Mouse (Mus musculus): ENCODE results near the gene Eid2. TPM values are rescaled to one million over a fixed set of nuclear protein-coding genes. Genes with fewer than 3 reads are reported as not detected.

Gene Eid2
- polyA plus RNA-seq, 1 experiment from 2014 or later: 0.85 TPM

- no peak overlapping the region for H3K4me3 ChIP-seq (ENCODE audit: low read length)
- no peak overlapping the region for H3K4me2 ChIP-seq (replicated peaks; ENCODE audit: low read depth, low read length)
- H3K27me3 ChIP-seq (ENCODE audit: insufficient read depth, low read length): no peaks in the 10 kb centered on the region
- H3K4me1 ChIP-seq (ENCODE audit: insufficient read depth, low read length): peaks cover 8% of the 10 kb centered on the region; the same call in 1 of the 2 replicates
- H3K9me3 ChIP-seq (ENCODE audit: low read length): no peaks in the 10 kb centered on the region
- WGBS: 45% methylated on average over 7 of the region's 7 CpGs
- no peaks in the 10 kb centered on the region for H3K36me3 ChIP-seq (ENCODE audit: insufficient read depth, low read length)
- ATAC-seq (ENCODE audit: low FRiP score, low TSS enrichment): peak; percentile 74; the same call in 1 of the 2 replicates
- no peak overlapping the region for H3K9ac ChIP-seq (replicated peaks; ENCODE audit: low read length)
- H3K27ac ChIP-seq (ENCODE audit: low read length): no peak overlapping the region
Measured at GRCm38 (mm10) chr7:28280630-28281029, 12.9 kb downstream of the Eid2 start.

GRCm38 (mm10) chr7:28290165-28290564 lies 22.5 kb downstream of the Eid2 start:
- Histone ChIP-seq H3K4me2 (replicated peaks; ENCODE audit: low read depth, low read length) (peak overlapping the region; percentile 56), H3K36me3 (ENCODE audit: insufficient read depth, low read length) (no peaks in the 10 kb centered on the region), H3K27ac (ENCODE audit: low read length) (no peak overlapping the region), H3K9ac (replicated peaks; ENCODE audit: low read length) (peak overlapping the region; percentile 12; the same call in 1 of the 2 replicates), H3K4me3 (ENCODE audit: low read length) (peak overlapping the region; percentile 39), H3K27me3 (ENCODE audit: insufficient read depth, low read length) (peaks cover 68% of the 10 kb centered on the region), H3K4me1 (ENCODE audit: insufficient read depth, low read length) (peaks cover 11% of the 10 kb centered on the region), H3K9me3 (ENCODE audit: low read length) (no peaks in the 10 kb centered on the region)
- no peak for ATAC-seq (ENCODE audit: low FRiP score, low TSS enrichment)
- under 1% methylated on average over 18 of the region's 18 CpGs for WGBS

DNA sequence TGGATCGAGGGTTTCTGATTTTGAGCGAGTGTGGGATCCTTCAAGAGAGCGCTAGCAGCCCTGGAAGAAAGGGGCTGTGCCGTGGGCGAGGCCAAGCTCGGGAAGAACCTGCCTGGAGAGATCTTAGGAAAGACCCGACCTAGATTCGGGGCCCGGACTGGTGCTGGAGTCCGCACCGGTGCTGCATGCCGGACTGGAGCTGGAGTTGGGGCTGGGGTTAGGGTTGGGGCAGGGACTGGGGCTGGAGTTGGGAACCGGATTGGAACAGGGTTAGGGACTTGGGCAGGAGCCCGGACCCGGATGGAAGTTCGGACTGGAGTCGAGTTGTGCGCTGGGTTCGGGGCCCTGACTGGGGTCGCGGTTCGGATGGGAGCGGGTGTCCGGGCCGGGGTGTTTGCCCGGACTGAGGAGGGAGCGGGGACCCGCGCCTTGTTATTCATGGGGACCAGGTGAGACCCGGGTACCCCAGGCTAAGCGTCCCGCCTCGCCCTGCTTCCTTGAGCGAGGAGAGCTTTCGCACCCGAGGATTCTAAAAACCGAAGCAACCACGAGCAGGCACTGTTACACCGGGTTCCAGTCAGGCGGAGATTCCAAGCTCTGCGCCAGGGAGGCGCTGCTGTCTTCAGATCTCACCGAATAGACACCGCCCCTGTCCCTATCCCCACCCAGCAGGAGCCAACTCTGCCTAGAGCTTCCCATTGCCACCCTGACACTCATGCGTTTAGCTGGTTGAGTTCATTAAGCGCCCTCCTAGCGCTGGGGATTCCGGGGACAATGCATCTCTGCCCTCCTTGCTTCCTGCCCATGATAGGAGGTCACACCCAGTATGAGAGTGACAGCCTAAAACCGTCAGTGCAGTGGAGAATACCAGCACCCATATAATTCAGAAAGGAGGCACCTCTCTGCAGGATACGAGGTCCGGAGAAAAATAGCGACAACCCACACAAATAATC lies 23.2 kb downstream of the Eid2 start, which contains the start of gene Selenov:
TSS of gene Selenov (minus strand) at position 549 of the 953 bp plus-strand sequence.
- no peaks in the 10 kb centered on the region for H3K36me3 ChIP-seq (ENCODE audit: insufficient read depth, low read length)
- under 1% methylated on average over 52 of the region's 52 CpGs for WGBS
- H3K4me1 ChIP-seq (ENCODE audit: insufficient read depth, low read length): peaks cover 11% of the 10 kb centered on the region
- ATAC-seq (ENCODE audit: low FRiP score, low TSS enrichment): peak; percentile 75
- peak within 1 kb of the TSS; percentile 45 for H3K9ac ChIP-seq (replicated peaks; ENCODE audit: low read length)
- no peaks in the 10 kb centered on the region for H3K9me3 ChIP-seq (ENCODE audit: low read length)
- no peak within 1 kb of the TSS for H3K27ac ChIP-seq (ENCODE audit: low read length)
- H3K4me3 ChIP-seq (ENCODE audit: low read length): peak within 1 kb of the TSS; percentile 39
- peaks cover 75% of the 10 kb centered on the region for H3K27me3 ChIP-seq (ENCODE audit: insufficient read depth, low read length)
- peak within 1 kb of the TSS; percentile 56 for H3K4me2 ChIP-seq (replicated peaks; ENCODE audit: low read depth, low read length)

- Histone ChIP-seq H3K36me3 (ENCODE audit: insufficient read depth, low read length) (no peaks in the 10 kb centered on the region), H3K4me3 (ENCODE audit: low read length) (peak overlapping the region; percentile 59), H3K9me3 (ENCODE audit: low read length) (no peaks in the 10 kb centered on the region), H3K4me1 (ENCODE audit: insufficient read depth, low read length) (peaks cover 16% of the 10 kb centered on the region), H3K27ac (ENCODE audit: low read length) (no peak overlapping the region), H3K9ac (replicated peaks; ENCODE audit: low read length) (peak overlapping the region; percentile 67), H3K27me3 (ENCODE audit: insufficient read depth, low read length) (peaks cover 84% of the 10 kb centered on the region), H3K4me2 (replicated peaks; ENCODE audit: low read depth, low read length) (peak overlapping the region; percentile 88)
- ATAC-seq (ENCODE audit: low FRiP score, low TSS enrichment): no peak
- 3% methylated on average over 63 of the region's 63 CpGs for WGBS
Measured at GRCm38 (mm10) chr7:28294481-28294880, 26.8 kb downstream of the Eid2 start.

- WGBS: 15% methylated on average over 43 of the region's 43 CpGs
- Histone ChIP-seq H3K4me3 (ENCODE audit: low read length) (peak overlapping the region; percentile 3; the same call in 1 of the 2 replicates), H3K9ac (replicated peaks; ENCODE audit: low read length) (peak overlapping the region; percentile 10; the same call in 1 of the 2 replicates), H3K36me3 (ENCODE audit: insufficient read depth, low read length) (no peaks in the 10 kb centered on the region), H3K27ac (ENCODE audit: low read length) (no peak overlapping the region), H3K27me3 (ENCODE audit: insufficient read depth, low read length) (peaks cover 67% of the 10 kb centered on the region), H3K4me2 (replicated peaks; ENCODE audit: low read depth, low read length) (peak overlapping the region; percentile 38), H3K9me3 (ENCODE audit: low read length) (no peaks in the 10 kb centered on the region), H3K4me1 (ENCODE audit: insufficient read depth, low read length) (peaks cover 21% of the 10 kb centered on the region)
- ATAC-seq (ENCODE audit: low FRiP score, low TSS enrichment): no peak
Measured at GRCm38 (mm10) chr7:28298837-28299625, 31.4 kb downstream of the Eid2 start.

DNA sequence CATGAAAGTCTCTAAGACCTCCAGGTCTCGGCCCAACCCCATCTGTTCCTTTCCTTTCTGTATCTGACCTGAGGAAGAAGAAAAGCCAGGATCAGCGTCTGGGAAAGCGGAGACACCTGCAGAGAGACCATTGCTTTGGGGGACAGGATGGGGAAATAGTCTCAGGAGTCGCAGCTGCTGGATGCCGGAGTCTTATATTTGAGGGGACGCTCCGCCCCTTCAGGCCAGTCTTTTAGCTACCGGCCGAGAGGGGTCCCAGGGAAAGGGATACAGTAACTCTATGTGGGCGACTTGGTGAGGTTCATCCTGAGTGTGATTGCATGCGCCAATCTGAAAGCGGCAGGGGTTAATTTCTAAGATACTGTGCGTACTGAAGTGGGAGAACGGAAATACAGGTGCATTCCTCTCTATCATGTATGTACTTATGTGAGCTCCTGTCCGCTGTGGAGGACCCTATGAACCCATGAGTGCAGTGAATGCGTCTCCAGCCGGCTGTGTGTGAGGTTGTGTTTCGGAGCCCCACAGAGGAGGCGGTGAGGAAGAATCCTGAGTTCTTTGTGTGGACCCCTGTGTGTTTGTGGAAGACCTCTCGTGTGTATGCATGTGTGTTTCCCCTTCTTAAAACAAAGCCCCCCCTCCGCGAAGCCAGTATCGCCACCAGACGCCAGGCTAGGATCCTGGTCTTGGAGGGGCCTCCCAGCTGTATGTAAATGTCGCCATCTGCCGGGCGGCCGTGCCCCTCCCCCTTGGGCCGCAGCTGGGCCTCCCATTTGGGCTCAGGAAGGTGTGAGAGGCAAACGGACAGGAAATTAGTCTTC lies 34.1 kb downstream of the Eid2 start, which contains the start of gene Dll3:
TSS of gene Dll3 (minus strand) at position 623 of the 818 bp plus-strand sequence.
- 1% methylated on average over 30 of the region's 30 CpGs for WGBS
- Histone ChIP-seq H3K4me2 (replicated peaks; ENCODE audit: low read depth, low read length) (peak within 1 kb of the TSS; percentile 54), H3K27me3 (ENCODE audit: insufficient read depth, low read length) (peaks cover 44% of the 10 kb centered on the region), H3K4me1 (ENCODE audit: insufficient read depth, low read length) (peaks cover 17% of the 10 kb centered on the region), H3K36me3 (ENCODE audit: insufficient read depth, low read length) (peaks cover 21% of the 10 kb centered on the region), H3K9ac (replicated peaks; ENCODE audit: low read length) (0 out of 2 replicates have a peak within 1 kb of the TSS, but pooled peaks have one; percentile 22), H3K27ac (ENCODE audit: low read length) (no peak within 1 kb of the TSS), H3K9me3 (ENCODE audit: low read length) (no peaks in the 10 kb centered on the region), H3K4me3 (ENCODE audit: low read length) (peak within 1 kb of the TSS; percentile 26)
- peak; percentile 46; the same call in 1 of the 2 replicates for ATAC-seq (ENCODE audit: low FRiP score, low TSS enrichment)

DNA sequence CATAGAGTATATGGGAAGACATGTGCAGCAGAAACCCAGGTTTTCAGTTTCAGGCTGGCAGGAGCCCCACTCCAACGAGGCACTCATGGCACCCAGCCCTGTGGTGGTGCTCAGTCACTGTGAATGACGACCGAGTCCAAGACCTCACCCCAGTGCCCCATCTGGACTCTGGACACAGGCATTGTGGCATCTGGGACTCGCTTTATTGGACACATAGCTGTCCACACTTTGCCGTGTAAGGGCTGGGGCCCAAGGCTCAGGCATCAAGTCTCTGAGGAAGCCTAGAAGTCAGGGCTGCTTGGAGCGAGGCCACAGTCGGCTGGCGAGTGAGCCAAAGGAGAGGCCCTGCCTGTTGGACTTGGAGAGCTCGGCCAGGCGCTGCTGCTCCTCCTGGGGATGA lies 38.0 kb downstream of the Eid2 start:
- H3K4me3 ChIP-seq (ENCODE audit: low read length): no peak overlapping the region
- H3K4me2 ChIP-seq (replicated peaks; ENCODE audit: low read depth, low read length): no peak overlapping the region
- peaks cover 14% of the 10 kb centered on the region for H3K27me3 ChIP-seq (ENCODE audit: insufficient read depth, low read length)
- no peak overlapping the region for H3K27ac ChIP-seq (ENCODE audit: low read length)
- H3K36me3 ChIP-seq (ENCODE audit: insufficient read depth, low read length): peaks cover 40% of the 10 kb centered on the region
- H3K9me3 ChIP-seq (ENCODE audit: low read length): no peaks in the 10 kb centered on the region
- no peak for ATAC-seq (ENCODE audit: low FRiP score, low TSS enrichment)
- peaks cover 19% of the 10 kb centered on the region for H3K4me1 ChIP-seq (ENCODE audit: insufficient read depth, low read length)
- 82% methylated on average over 10 of the region's 10 CpGs for WGBS
- H3K9ac ChIP-seq (replicated peaks; ENCODE audit: low read length): no peak overlapping the region

DNA sequence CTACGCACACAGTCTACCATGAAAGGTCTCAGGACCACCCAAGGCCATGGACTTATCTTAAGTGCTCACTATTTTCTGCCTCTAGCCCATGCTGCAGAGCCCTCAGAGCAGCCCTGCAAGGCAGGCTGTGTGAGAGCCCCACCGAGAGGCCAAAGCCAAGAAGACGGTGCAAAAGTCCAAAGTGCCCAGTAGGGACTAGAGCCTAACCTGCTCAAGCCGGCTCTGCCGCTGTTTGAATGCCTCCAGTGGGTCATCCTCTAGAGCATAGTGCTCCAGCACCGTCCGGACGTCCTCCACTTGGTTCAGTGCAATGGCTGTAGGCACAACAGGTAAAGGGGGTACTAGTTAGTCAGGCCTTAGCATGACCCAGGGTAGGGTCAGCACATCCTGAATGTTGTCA lies 38.5 kb downstream of the Eid2 start:
- Histone ChIP-seq H3K9ac (replicated peaks; ENCODE audit: low read length) (no peak overlapping the region), H3K27me3 (ENCODE audit: insufficient read depth, low read length) (peaks cover 9% of the 10 kb centered on the region), H3K4me1 (ENCODE audit: insufficient read depth, low read length) (peaks cover 23% of the 10 kb centered on the region), H3K27ac (ENCODE audit: low read length) (no peak overlapping the region), H3K36me3 (ENCODE audit: insufficient read depth, low read length) (peaks cover 40% of the 10 kb centered on the region), H3K9me3 (ENCODE audit: low read length) (no peaks in the 10 kb centered on the region), H3K4me2 (replicated peaks; ENCODE audit: low read depth, low read length) (no peak overlapping the region), H3K4me3 (ENCODE audit: low read length) (no peak overlapping the region)
- WGBS: 95% methylated on average over 8 of the region's 8 CpGs
- ATAC-seq (ENCODE audit: low FRiP score, low TSS enrichment): 0 out of 2 replicates have a peak, but pooled peaks have one; percentile 27

DNA sequence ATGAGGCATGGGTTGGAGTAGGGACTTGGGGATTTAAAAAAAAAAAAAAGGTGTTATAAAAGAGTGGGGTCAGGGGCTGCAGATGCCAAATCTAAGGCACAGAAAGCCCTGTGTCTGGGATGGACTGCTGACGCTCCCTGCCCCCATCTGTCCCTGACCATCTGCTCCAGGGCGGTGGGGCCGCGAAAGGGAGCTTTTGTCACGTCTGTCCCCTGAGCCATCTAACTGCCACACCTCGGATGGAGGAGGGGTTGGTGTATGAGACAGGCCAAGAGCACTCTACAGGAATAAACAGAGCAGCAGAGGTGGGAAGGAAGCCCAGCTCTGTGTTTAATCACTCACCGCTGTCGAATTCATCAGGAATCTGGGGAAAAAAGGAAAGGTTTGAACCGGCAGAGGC lies 42.1 kb downstream of the Eid2 start:
- Histone ChIP-seq H3K4me2 (replicated peaks; ENCODE audit: low read depth, low read length) (no peak overlapping the region), H3K27ac (ENCODE audit: low read length) (no peak overlapping the region), H3K4me3 (ENCODE audit: low read length) (no peak overlapping the region), H3K9me3 (ENCODE audit: low read length) (no peaks in the 10 kb centered on the region), H3K36me3 (ENCODE audit: insufficient read depth, low read length) (peaks cover 43% of the 10 kb centered on the region), H3K9ac (replicated peaks; ENCODE audit: low read length) (no peak overlapping the region), H3K27me3 (ENCODE audit: insufficient read depth, low read length) (no peaks in the 10 kb centered on the region), H3K4me1 (ENCODE audit: insufficient read depth, low read length) (peaks cover 12% of the 10 kb centered on the region)
- WGBS: 30% methylated on average over 9 of the region's 9 CpGs
- ATAC-seq (ENCODE audit: low FRiP score, low TSS enrichment): no peak
